Mouse (Mus musculus): Measurements from ENCODE around the gene Asb10. TPM values are rescaled to one million over a fixed set of nuclear protein-coding genes. Genes with fewer than 3 reads are reported as not detected.
"Not testable (repeated sequence)": the region's sequence is repeated elsewhere in the genome, so short reads cannot be mapped to it uniquely, and the experiment has no call there.

Gene Asb10
- polyA plus RNA-seq, 1 experiment from 2014 or later, result 0.09 TPM

DNA sequence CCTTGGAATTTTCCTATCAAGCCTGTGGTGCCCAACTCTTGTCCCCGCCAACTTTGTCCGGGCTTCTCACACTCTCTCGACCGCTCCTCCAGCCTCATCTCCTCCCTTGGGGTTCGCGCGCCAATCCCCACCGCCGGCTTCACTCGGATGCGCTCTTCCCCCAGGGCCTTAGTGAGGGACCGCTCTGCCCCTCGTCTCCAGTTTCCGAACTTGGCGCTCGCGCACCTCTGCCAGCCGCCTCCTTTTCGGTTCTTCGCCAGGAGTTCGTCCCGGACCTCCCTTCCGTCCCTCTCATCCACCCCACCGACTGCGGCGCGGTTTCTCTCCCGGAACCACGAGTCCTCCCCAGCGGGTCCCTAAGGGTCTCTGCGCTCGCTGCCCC is 36.0 kb upstream of the Asb10 start:
- DNase-seq (ENCODE audit: low spot score) (no peak), ATAC-seq (peak; percentile 33)
- H3K9ac ChIP-seq (ENCODE audit: low read length), result peak overlapping the region; percentile 80
- H3K27me3 ChIP-seq (replicated peaks; ENCODE audit: control insufficient read depth, insufficient read depth, low read length), result no peaks in the 10 kb centered on the region
- under 1% methylated on average over 32 of the region's 32 CpGs for WGBS
- peaks cover 11% of the 10 kb centered on the region for H3K4me1 ChIP-seq (ENCODE audit: control insufficient read depth, insufficient read depth, low read length)
- peak overlapping the region; percentile 59 for H3K4me3 ChIP-seq (ENCODE audit: low read depth, low read length)
- no peaks in the 10 kb centered on the region for H3K9me3 ChIP-seq (replicated peaks; ENCODE audit: control insufficient read depth, low read length)
- peaks cover 35% of the 10 kb centered on the region for H3K36me3 ChIP-seq (ENCODE audit: control insufficient read depth, insufficient read depth, low read length)
- peak overlapping the region; percentile 86 for H3K4me2 ChIP-seq (ENCODE audit: low read length)
- peak overlapping the region; percentile 58; the same call in 1 of the 2 replicates for H3K27ac ChIP-seq (ENCODE audit: low read depth, low read length)

DNA sequence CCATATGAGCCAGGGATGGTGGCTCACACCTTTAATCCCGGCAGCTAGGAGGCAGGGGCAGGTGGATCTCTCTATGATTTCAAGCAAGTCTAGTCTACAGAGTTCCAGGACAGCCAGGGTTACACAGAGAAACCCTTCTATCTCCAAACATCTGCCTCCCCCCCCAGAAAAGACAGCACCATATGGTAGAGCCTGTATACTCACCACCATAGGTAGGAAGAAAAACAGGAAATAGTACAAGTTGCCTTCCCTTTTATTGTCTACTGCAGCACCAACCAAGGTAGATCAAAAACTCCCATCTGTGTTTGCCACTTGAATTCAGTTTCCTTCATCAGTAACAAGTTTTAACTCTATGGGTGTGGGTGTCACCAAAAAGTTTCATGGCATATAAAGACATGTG is 35.2 kb upstream of the Asb10 start:
- Histone ChIP-seq H3K27ac (ENCODE audit: low read depth, low read length) (no peak overlapping the region), H3K4me1 (ENCODE audit: control insufficient read depth, insufficient read depth, low read length) (peaks cover 11% of the 10 kb centered on the region), H3K9ac (ENCODE audit: low read length) (no peak overlapping the region), H3K27me3 (replicated peaks; ENCODE audit: control insufficient read depth, insufficient read depth, low read length) (no peaks in the 10 kb centered on the region), H3K4me3 (ENCODE audit: low read depth, low read length) (peak overlapping the region; percentile 59; the same call in 1 of the 2 replicates), H3K9me3 (replicated peaks; ENCODE audit: control insufficient read depth, low read length) (no peaks in the 10 kb centered on the region), H3K4me2 (ENCODE audit: low read length) (peak overlapping the region; percentile 86), H3K36me3 (ENCODE audit: control insufficient read depth, insufficient read depth, low read length) (peaks cover 43% of the 10 kb centered on the region)
- WGBS, result 92% methylated on average over 1 of the region's 1 CpGs
- no peak for DNase-seq (ENCODE audit: low spot score)
- no peak for ATAC-seq

DNA sequence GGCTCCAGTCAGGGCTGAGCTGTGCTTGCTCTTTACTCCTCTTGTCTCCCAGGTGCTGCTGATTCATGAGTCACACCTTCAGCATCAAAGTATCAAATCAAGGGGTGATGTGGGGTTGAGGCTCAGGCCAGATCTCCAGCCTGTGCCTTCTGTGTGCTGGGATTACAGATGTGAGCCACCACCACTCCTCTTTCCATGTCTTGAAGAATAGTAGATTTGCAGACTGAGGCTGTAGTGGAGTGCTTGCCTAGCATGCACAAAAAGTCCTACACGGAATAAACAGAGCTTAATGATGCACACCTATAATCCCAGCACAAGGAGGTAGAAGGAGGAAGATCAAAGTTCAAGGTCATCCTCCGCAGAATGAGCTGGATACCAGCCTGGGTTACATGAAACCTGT is 15.9 kb upstream of the Asb10 start, which contains the start of gene 4931409K22Rik:
Gene 4931409K22Rik (minus strand): TSS at position 101 of the 400 bp plus-strand sequence.
- no peak for DNase-seq (ENCODE audit: low spot score)
- 81% methylated on average over 2 of the region's 2 CpGs for WGBS
- Histone ChIP-seq H3K36me3 (ENCODE audit: control insufficient read depth, insufficient read depth, low read length) (no peaks in the 10 kb centered on the region), H3K9me3 (replicated peaks; ENCODE audit: control insufficient read depth, low read length) (no peaks in the 10 kb centered on the region), H3K4me3 (ENCODE audit: low read depth, low read length) (no peak within 1 kb of the TSS), H3K4me2 (ENCODE audit: low read length) (no peak within 1 kb of the TSS), H3K4me1 (ENCODE audit: control insufficient read depth, insufficient read depth, low read length) (peaks cover under 1% of the 10 kb centered on the region), H3K27me3 (replicated peaks; ENCODE audit: control insufficient read depth, insufficient read depth, low read length) (no peaks in the 10 kb centered on the region), H3K27ac (ENCODE audit: low read depth, low read length) (no peak within 1 kb of the TSS), H3K9ac (ENCODE audit: low read length) (no peak within 1 kb of the TSS)
- no peak for ATAC-seq

DNA sequence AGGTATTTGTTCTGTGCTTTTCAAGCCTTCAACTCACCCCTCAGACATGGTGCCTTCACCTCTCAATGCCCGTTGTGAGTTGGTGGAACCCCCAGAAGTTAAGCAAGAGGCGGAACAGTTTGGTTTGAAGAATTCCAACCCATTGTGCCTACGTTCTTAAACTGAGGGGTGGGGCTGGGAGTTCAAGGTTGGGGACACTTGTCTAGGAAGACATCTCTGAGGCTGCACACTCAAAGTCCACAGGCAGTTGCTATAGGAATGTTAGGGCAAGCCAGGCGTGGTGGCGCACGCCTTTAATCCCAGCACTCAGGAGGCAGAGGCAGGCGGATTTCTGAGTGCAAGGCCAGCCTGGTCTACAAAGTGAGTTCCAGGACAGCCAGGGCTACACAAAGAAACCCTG is 14.6 kb upstream of the Asb10 start:
- not testable (repeated sequence) for H3K27me3 ChIP-seq (replicated peaks; ENCODE audit: control insufficient read depth, insufficient read depth, low read length); ATAC-seq; H3K4me2 ChIP-seq (ENCODE audit: low read length); H3K27ac ChIP-seq (ENCODE audit: low read depth, low read length); H3K9me3 ChIP-seq (replicated peaks; ENCODE audit: control insufficient read depth, low read length); H3K9ac ChIP-seq (ENCODE audit: low read length); DNase-seq (ENCODE audit: low spot score); H3K4me3 ChIP-seq (ENCODE audit: low read depth, low read length); H3K36me3 ChIP-seq (ENCODE audit: control insufficient read depth, insufficient read depth, low read length)
- WGBS, result 90% methylated on average over 7 of the region's 7 CpGs
- H3K4me1 ChIP-seq (ENCODE audit: control insufficient read depth, insufficient read depth, low read length), result peaks cover 12% of the 10 kb centered on the region

DNA sequence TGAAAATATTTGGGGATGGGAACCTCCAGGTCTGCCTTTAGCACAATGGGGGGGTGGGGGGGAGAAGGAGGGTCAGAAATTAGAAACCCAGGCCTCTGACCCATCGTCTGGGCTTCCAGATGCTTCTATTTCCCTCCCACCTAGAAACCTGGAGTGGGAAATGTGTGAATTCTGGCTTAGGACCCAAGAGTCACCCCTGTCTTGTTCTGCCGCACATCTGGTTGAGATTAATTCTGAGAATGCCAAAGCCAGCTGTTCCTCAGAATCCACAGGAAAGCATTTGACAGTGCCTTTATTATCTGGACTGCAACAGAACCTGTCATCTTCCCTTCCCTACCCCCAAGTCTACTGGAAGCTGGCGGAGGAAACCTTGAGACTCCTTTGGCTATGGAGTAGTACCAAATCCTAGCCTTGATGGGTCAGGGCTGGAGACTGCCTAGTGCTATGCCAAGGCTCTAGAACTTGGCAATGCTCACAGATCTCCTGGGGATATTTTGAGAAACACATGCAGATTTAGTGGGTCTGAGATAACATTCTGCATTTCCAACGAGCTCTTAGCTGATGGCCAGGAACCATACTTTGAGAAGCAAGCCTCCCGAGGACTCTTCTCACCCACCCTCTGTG is 13.0 kb upstream of the Asb10 start:
- H3K4me3 ChIP-seq (ENCODE audit: low read depth, low read length), result no peak overlapping the region
- no peak for ATAC-seq
- no peak overlapping the region for H3K9ac ChIP-seq (ENCODE audit: low read length)
- no peaks in the 10 kb centered on the region for H3K36me3 ChIP-seq (ENCODE audit: control insufficient read depth, insufficient read depth, low read length)
- no peaks in the 10 kb centered on the region for H3K9me3 ChIP-seq (replicated peaks; ENCODE audit: control insufficient read depth, low read length)
- no peaks in the 10 kb centered on the region for H3K27me3 ChIP-seq (replicated peaks; ENCODE audit: control insufficient read depth, insufficient read depth, low read length)
- DNase-seq (ENCODE audit: low spot score), result no peak
- peaks cover 15% of the 10 kb centered on the region for H3K4me1 ChIP-seq (ENCODE audit: control insufficient read depth, insufficient read depth, low read length)
- no peak overlapping the region for H3K4me2 ChIP-seq (ENCODE audit: low read length)
- no peak overlapping the region for H3K27ac ChIP-seq (ENCODE audit: low read depth, low read length)
- WGBS, result 82% methylated on average over 5 of the region's 5 CpGs

DNA sequence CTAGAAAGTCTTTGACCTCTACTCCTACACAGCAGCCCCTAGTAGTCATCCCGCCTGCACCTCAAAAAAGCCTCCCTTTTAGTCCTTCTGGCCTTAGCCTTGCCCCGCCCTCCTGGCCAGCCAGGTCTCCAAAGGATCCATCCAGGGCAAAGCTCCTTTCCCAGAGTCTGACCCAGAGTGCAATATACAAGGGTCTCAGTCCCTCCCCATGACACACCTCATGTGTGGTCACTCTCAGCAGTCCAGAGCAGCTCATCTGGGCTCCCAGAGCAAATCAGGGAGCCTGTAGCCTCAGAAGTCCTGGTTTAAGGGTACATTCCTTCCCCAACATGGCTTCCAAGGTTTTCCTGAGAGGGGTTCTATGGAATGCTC is 10.5 kb upstream of the Asb10 start:
- ATAC-seq (peak; percentile 37), DNase-seq (ENCODE audit: low spot score) (no peak)
- H3K27ac ChIP-seq (ENCODE audit: low read depth, low read length), result peak overlapping the region; percentile 28; the same call in 1 of the 2 replicates
- H3K4me3 ChIP-seq (ENCODE audit: low read depth, low read length), result no peak overlapping the region
- WGBS, result 40% methylated on average over 2 of the region's 2 CpGs
- no peaks in the 10 kb centered on the region for H3K36me3 ChIP-seq (ENCODE audit: control insufficient read depth, insufficient read depth, low read length)
- peak overlapping the region; percentile 45 for H3K4me2 ChIP-seq (ENCODE audit: low read length)
- H3K9me3 ChIP-seq (replicated peaks; ENCODE audit: control insufficient read depth, low read length), result no peaks in the 10 kb centered on the region
- no peaks in the 10 kb centered on the region for H3K27me3 ChIP-seq (replicated peaks; ENCODE audit: control insufficient read depth, insufficient read depth, low read length)
- H3K9ac ChIP-seq (ENCODE audit: low read length), result peak overlapping the region; percentile 30; the same call in 1 of the 2 replicates
- H3K4me1 ChIP-seq (ENCODE audit: control insufficient read depth, insufficient read depth, low read length), result peaks cover 15% of the 10 kb centered on the region

DNA sequence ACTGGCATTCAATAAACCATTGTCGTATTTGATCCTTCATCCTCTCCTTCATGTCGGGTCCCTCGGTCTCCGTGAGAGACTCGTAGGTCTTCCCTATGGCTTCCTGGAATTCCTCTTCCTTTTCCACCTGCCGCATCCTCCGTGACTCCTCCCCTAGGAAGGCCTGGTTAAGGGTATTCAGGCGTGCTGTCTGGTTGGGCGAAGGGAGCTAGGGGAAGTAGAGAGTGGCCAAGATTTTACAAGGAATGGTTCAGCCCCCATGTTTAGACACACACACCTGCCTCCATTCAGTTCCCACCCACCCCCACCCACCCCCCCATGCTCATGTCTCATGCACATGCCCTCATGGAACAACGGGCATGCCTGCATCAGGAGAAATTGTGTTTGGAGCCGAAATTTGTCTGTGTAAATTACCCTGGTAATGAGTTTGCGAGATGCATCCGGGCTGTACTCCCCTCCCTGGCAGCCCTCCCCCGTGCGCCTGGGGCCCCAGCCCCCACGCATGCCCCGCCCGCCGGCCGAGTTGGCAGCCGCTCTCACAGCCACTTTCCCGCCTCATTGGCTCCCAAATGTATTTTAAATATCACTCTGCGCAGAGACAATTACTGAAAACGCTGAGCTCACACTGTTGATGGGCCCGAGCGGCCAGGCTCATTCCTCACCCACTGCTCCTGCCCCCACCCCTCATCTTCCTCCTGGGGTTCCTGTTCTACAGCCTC is 10.0 kb upstream of the Asb10 start:
- Histone ChIP-seq H3K36me3 (ENCODE audit: control insufficient read depth, insufficient read depth, low read length) (no peaks in the 10 kb centered on the region), H3K27me3 (replicated peaks; ENCODE audit: control insufficient read depth, insufficient read depth, low read length) (no peaks in the 10 kb centered on the region), H3K4me1 (ENCODE audit: control insufficient read depth, insufficient read depth, low read length) (peaks cover 15% of the 10 kb centered on the region), H3K27ac (ENCODE audit: low read depth, low read length) (peak overlapping the region; percentile 65), H3K9ac (ENCODE audit: low read length) (peak overlapping the region; percentile 37; the same call in 1 of the 2 replicates), H3K4me3 (ENCODE audit: low read depth, low read length) (no peak overlapping the region), H3K9me3 (replicated peaks; ENCODE audit: control insufficient read depth, low read length) (no peaks in the 10 kb centered on the region), H3K4me2 (ENCODE audit: low read length) (peak overlapping the region; percentile 45)
- ATAC-seq (peak; percentile 93), DNase-seq (ENCODE audit: low spot score) (peak; percentile 90)
- WGBS, result 17% methylated on average over 26 of the region's 26 CpGs

DNA sequence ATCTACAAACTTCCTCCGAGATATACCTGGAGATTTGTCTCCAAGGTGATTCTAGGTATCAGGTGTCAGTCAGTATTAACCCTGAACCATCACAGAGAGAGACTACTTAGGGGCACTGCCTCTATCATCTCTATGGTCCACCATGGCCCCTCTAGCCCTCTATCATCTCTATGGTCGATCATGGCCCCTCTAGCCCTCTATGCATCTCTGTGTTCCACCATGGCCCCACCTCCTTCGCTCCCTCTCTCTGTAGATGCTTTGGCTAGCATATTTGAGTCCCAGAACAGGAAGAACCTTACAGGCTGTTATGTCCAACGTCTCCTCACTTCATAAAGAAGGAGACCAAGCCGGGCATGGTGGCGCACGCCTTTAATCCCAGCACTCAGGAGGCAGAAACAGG is 1.9 kb upstream of the Asb10 start:
- no peak overlapping the region for H3K9ac ChIP-seq (ENCODE audit: low read length)
- no peak overlapping the region for H3K4me2 ChIP-seq (ENCODE audit: low read length)
- no peaks in the 10 kb centered on the region for H3K9me3 ChIP-seq (replicated peaks; ENCODE audit: control insufficient read depth, low read length)
- H3K4me3 ChIP-seq (ENCODE audit: low read depth, low read length), result no peak overlapping the region
- H3K27me3 ChIP-seq (replicated peaks; ENCODE audit: control insufficient read depth, insufficient read depth, low read length), result no peaks in the 10 kb centered on the region
- no peak overlapping the region for H3K27ac ChIP-seq (ENCODE audit: low read depth, low read length)
- ATAC-seq, result no peak
- WGBS, result 77% methylated on average over 7 of the region's 7 CpGs
- no peak for DNase-seq (ENCODE audit: low spot score)
- no peaks in the 10 kb centered on the region for H3K36me3 ChIP-seq (ENCODE audit: control insufficient read depth, insufficient read depth, low read length)
- H3K4me1 ChIP-seq (ENCODE audit: control insufficient read depth, insufficient read depth, low read length), result peaks cover under 1% of the 10 kb centered on the region; the same call in 1 of the 2 replicates

DNA sequence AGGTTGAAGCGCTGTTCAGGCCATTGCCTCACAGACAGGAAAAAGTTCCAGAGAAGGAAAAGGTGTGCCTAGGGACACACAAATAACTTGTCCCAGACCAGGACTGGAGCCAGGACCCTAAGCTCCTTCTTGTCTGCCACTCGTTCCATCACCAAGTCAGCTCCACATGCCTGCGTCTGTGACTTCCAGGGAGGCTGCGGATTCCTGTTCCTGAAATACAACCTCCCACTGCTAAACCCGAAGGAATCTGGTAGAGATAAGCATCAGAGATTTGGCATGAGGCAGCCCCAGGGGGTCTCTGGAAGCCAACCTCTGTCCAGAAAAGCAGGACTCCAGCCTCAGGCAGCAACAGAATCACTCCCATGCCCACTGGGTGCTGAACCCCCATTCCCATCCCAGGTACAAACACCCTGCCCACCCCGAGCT is 379 bp upstream of the Asb10 start:
- peaks cover 4% of the 10 kb centered on the region; the same call in 1 of the 2 replicates for H3K4me1 ChIP-seq (ENCODE audit: control insufficient read depth, insufficient read depth, low read length)

More for the DNA sequence above, 379 bp upstream of the Asb10 start:
- Histone ChIP-seq H3K36me3 (ENCODE audit: control insufficient read depth, insufficient read depth, low read length) (no peaks in the 10 kb centered on the region), H3K27ac (ENCODE audit: low read depth, low read length) (no peak overlapping the region), H3K4me2 (ENCODE audit: low read length) (no peak overlapping the region), H3K27me3 (replicated peaks; ENCODE audit: control insufficient read depth, insufficient read depth, low read length) (no peaks in the 10 kb centered on the region), H3K4me3 (ENCODE audit: low read depth, low read length) (no peak overlapping the region), H3K9me3 (replicated peaks; ENCODE audit: control insufficient read depth, low read length) (no peaks in the 10 kb centered on the region), H3K9ac (ENCODE audit: low read length) (no peak overlapping the region)
- no peak for ATAC-seq
- 39% methylated on average over 6 of the region's 6 CpGs for WGBS
- DNase-seq (ENCODE audit: low spot score), result no peak

Measured in forebrain, embryonic 14.5 days (tissue).